Mouse (Mus musculus): ENCODE data around the gene Hacd3. TPM values are rescaled to one million over a fixed set of nuclear protein-coding genes. Genes with fewer than 3 reads are reported as not detected.
"Not testable (repeated sequence)": the region's sequence is repeated elsewhere in the genome, so short reads cannot be mapped to it uniquely, and the experiment has no call there.

Gene Hacd3
- 10 to 100 TPM; 10.2 to 11.5 TPM for total RNA-seq (2021)
- long read RNA-seq, experiment 1, transcript Hacd3-201 (11 exons, 2,709 nt) = major isoform, 10 of 12 reads
- long read RNA-seq, experiment 1, partial matches to known transcripts = 1 of 12 reads
- long read RNA-seq, experiment 1, other reads (novel, unspliced or antisense) = 1 of 12 reads
- long read RNA-seq, experiment 2, transcript Hacd3-201 (11 exons, 2,709 nt) = major isoform, 9 of 12 reads
- long read RNA-seq, experiment 2, partial matches to known transcripts = 1 of 12 reads
- long read RNA-seq, experiment 2, other reads (novel, unspliced or antisense) = 2 of 12 reads

- peak; percentile 86 for DNase-seq (ENCODE audit: low spot score)
These were observed at the start of gene Hacd3 for GRCm38 (mm10) chr9:65020991-65021886. Gene Hacd3 (minus strand): TSS chr9:65021693.

DNA sequence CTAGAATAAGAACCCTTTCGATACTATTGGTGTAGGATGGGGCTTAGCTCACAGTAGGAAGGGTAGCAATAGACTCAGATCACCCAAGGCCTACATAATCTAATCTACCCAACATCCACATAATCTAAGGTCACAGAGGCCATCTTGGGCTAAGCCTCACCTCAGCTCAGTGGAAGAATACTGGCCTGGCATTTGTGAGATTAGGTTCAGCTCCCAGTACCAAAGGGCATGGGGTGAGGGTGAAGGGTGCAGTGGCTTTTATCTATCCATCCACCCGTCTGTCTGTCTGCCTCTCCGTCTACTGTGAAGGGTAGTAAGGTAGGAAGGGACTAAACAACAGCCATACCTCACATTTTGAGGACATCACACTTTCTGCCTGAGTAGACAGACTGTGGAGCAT, 49.1 kb upstream of the Hacd3 start:
- DNase-seq (ENCODE audit: low spot score) = no peak

DNA sequence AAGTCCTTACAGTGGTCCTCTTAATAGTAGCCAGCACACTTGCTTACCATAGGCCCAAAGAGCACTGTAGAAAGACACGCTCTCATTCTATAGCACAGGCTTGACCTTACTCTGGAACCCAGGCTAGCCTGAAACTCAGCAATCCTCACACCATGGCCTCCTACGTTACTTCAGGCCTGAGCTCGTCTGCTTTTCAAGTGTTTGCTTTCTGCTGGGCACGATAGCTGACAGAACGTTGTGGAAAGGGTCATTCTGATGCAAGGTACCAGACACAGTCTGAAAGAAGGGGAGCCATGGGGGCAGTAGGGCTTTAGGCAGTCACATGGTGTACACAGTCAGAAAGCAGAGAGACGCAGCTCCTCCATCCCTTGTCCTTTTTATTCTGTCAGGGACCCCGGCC, 42.8 kb upstream of the Hacd3 start:
- DNase-seq (ENCODE audit: low spot score) = no peak

DNA sequence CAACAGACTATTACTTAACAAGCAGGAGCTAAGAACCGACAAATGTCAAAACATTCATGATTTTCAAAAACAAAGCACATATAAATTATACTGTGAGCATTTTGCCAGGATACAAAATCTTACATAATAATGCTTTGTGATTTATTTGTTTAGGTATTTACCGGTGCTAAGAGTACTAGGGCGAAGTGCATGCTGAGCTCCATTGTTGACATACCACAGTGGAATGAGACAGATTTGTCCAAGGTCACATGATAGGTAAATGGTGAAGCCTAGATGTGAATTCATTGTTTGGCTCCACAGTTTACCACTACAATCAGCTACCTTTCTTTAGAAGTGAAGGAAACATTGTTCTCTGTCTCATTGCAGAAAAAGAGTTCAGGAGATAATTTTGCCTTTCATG, 29.5 kb upstream of the Hacd3 start:
- DNase-seq (ENCODE audit: low spot score) = no peak

DNA sequence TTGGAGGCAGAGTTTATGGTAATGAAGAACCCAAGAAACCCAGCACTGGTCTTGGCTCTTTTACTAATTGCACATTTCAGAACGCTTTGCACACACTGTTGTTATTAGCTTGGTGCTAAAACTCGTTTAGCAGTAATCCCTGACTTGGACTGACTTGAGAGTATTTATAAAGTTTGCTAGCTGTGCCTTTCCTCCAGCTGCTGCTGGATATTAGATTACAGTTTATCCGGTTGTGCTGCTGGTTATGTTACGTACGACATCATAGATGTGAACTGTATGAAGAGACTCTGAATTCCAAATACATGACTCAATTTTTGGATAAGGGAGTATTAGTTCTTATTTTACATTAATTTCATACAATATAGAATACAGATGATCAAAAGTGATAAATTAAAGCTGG, 27.9 kb upstream of the Hacd3 start:
- peak; percentile 31 for DNase-seq (ENCODE audit: low spot score)

- no peak for DNase-seq (ENCODE audit: low spot score)
These were observed 25.5 kb upstream of the Hacd3 start for GRCm38 (mm10) chr9:65046993-65047392.

DNA sequence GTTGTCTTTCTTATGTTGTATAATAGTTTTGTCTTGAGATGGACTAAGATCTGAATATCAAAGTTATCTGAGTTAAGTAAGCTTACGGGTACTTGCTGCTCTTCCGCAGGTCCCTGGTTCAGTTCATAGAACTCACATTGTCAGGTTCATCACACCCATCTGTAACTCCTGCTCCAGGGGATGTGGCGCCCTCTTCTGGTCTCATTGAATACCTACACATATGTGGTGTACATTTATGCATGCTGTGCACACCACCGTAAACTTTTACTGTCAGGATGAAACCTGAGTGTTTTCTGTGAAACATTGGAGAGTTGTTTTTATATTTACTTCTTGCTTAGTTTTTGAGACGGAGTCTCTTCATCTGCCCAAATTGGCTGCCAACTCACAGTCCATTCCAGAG, 19.9 kb upstream of the Hacd3 start:
- DNase-seq (ENCODE audit: low spot score) = no peak

GRCm38 (mm10) chr9:65036861-65037260, 15.4 kb upstream of the Hacd3 start:
- no peak for DNase-seq (ENCODE audit: low spot score)

DNA sequence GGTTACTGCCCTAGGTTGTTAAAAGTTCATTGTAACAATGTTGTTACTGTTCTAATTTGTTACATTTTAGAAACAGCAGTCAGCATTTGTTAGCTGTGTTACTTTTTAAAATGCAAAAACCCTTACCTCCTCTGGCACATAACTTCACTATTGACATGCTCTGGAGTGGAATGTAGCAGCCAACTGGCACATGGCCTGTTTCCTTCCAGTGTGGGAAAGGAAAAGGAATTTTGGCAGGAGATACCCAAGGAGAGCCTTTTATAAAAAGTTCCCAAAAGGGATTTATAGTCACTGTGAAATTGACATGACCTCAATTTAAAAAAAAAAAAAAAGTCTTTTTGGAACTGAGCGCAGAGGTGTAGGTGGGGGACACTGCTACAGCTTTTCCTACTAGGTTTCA, 15.0 kb upstream of the Hacd3 start:
- peak; percentile 43 for DNase-seq (ENCODE audit: low spot score)

- peak; percentile 92 for DNase-seq (ENCODE audit: low spot score)
These were observed 11.0 kb upstream of the Hacd3 start, which contains the start of gene Dpp8 for GRCm38 (mm10) chr9:65032269-65033108. Gene Dpp8 (plus strand): TSS chr9:65032414.

GRCm38 (mm10) chr9:65031894-65032268, 10.4 kb upstream of the Hacd3 start:
- DNase-seq (ENCODE audit: low spot score) = no peak

- not testable (repeated sequence) for DNase-seq (ENCODE audit: low spot score)
These were observed 9.9 kb upstream of the Hacd3 start for GRCm38 (mm10) chr9:65031355-65031754.

- no peak for DNase-seq (ENCODE audit: low spot score)
These were observed 6.8 kb upstream of the Hacd3 start for GRCm38 (mm10) chr9:65028313-65028712.

- no peak for DNase-seq (ENCODE audit: low spot score)
These were observed 5.7 kb upstream of the Hacd3 start for GRCm38 (mm10) chr9:65027241-65027640.

GRCm38 (mm10) chr9:65023447-65023846, 2.0 kb upstream of the Hacd3 start:
- DNase-seq (ENCODE audit: low spot score) = no peak

DNA sequence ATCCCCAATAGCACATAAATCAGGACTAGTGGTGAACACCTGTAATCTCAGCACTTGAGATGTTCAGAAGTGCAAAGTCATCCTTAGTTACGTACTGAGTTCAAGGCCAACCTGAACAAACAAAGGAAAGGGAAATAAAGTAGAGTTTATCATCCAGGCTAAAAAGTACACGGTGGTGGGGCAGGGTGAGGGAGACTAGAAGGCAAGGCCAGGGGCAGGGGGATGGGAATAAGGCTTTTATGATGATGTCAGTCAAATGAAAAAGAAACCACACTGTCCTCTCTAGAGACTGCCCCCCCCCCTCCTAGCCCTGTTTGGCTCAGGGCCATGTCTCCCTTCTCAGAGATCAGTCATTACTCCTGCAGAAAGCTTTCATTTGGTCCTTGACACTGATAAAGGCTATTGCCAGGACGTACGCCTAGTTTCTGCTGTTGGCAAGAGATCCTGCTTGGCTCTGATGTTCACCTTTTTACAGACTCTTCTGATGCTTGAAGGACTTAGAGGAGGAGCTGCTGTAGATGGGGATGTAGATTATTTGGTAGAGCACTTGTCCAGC, 1.2 kb upstream of the Hacd3 start:
- no peak for DNase-seq (ENCODE audit: low spot score)

DNA sequence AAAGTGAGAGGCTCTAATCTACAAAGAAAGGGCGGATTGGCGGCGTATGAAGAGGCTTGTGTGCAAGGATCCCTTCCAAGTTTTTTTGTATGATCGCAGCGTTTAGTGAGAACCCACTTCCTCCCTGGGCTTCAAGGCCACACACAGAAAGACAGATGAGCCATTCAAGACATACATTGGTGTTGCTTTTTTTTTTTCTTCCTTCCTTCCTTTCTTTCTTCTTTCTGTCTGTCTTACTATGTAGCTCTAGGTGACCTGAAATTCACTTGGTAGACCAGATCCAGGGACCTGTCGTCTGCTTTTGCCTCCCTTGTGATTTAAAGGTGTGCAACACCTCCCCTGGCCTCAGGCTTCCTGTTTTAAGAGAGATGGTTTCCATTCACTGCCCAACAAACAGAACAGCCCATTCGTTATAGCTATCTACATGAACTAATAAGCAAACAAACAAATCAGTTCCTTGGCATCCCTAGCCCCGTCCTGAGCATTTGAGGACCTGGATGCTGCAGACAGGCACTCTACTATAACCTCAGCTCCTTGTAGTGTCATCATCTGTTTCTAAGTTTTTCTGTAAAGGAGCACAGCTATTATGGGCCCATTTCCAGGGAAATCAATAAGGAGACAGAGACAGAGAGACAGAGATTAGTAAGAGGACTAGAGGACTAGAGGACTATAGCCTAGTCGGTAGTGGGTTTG, 540 bp upstream of the Hacd3 start:
- no peak for DNase-seq (ENCODE audit: low spot score)

DNA sequence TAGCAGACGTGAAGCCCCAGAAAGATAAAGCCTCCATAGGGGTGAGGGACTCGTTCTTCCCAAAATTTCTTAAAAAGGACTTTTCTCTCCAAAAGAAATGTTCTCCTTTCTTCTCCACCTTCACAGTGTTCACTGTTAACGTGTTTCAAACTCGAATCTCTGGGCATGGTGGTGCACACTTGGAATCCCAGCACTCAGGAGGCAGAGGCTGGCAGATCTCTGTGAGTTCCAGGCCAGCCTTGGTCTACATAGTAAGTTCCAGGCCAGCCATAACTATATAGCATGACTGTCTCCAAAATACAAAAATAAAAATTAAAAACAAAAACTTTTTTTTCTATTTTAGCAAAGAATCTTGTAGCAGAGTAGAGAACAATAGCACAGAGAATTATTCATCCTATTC, 1.4 kb downstream of the Hacd3 start:
- no peak for DNase-seq (ENCODE audit: low spot score)

- no peak for DNase-seq (ENCODE audit: low spot score)
These were observed 2.3 kb downstream of the Hacd3 start for GRCm38 (mm10) chr9:65019146-65019545.

- no peak for DNase-seq (ENCODE audit: low spot score)
These were observed 2.8 kb downstream of the Hacd3 start for GRCm38 (mm10) chr9:65018588-65019121.

DNA sequence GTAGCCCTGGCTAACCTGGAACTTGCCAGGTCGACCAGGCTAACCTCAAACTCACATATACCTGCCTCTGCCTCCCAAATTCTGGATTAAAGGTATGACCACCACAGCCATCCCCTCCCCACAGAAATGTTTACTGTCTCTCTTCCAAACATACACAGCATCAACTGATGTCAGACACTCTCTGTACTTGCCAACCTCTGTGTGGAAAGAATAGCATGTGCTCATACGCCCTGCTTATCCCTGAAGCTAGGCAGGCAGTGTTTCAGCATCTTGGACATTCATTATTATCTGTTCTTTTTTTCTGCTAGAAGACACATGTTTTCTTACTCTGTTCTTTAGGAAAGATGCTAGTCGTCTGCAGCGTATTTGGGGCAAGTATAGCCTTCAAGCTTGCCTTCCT, 3.6 kb downstream of the Hacd3 start:
- DNase-seq (ENCODE audit: low spot score) = no peak
